Mouse (Mus musculus): ENCODE measurements at regions not wholly inside any gene's neighbourhood (a gene's known extent, or its start where the extent isn't known, plus 50 kb on each side); places are given as distances from the start of the nearest gene placed in this dataset.

DNA sequence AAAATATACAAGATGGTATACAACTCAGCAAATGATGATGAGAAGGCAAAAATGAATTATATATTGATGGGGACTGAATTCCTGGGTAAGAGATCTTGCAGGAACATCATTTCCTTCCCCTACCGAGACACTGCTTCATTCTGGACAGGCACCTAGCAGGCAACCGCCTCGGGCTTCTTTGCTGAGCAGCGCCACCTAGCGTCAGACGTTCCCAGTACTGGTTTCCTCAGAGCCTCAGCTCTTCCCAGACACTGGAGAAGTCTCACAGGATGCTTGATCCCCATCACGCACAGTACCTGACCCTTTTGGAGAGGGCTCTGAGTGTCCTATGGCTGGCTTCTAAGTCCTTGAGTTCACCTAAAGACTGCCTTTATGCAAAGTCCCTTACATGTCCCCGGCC, 80.8 kb upstream of the Arrdc4 start:
- 17% methylated on average over 8 of the region's 8 CpGs for whole genome bisulfite sequencing
- no peak; the same call in 1 of the 2 replicates for ATAC-seq (ENCODE audit: insufficient read depth, low FRiP score, low read depth)
- no peaks in the 10 kb centered on the region for H3K36me3 ChIP-seq
- no peak overlapping the region for H3K4me3 ChIP-seq (replicated peaks)
- H3K9ac ChIP-seq: no peak overlapping the region
- H3K9me3 ChIP-seq: no peaks in the 10 kb centered on the region
- no peak overlapping the region for H3K4me2 ChIP-seq
- no peaks in the 10 kb centered on the region for H3K4me1 ChIP-seq
- no peak overlapping the region for H3K27ac ChIP-seq
- H3K27me3 ChIP-seq (replicated peaks): no peaks in the 10 kb centered on the region

DNA sequence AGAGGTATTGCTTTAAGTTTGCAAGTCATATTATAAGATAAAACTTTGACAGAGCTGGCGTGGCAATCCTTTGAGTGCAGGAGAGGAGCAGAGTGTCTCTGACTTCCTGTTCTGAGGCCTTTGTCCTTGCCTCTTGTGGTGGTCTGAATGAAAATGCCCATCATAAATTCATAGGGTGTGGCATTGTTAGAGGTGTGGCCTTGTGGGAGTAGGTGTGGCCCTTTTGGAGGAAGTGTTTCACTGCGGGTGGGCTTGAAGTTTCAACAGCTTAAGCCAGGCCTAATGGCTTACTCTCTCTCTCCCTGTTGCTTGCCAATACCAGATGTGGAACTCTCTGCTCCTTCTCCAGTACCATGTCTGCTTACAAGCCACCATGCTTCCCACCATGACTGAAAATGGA, 75.4 kb upstream of the Arrdc4 start:
- Histone ChIP-seq H3K9ac (no peak overlapping the region), H3K4me1 (no peaks in the 10 kb centered on the region), H3K27me3 (replicated peaks) (no peaks in the 10 kb centered on the region), H3K27ac (no peak overlapping the region), H3K4me3 (replicated peaks) (no peak overlapping the region), H3K9me3 (no peaks in the 10 kb centered on the region), H3K36me3 (no peaks in the 10 kb centered on the region), H3K4me2 (no peak overlapping the region)
- no peak for ATAC-seq (ENCODE audit: insufficient read depth, low FRiP score, low read depth)
- 72% methylated on average over 2 of the region's 2 CpGs for WGBS

DNA sequence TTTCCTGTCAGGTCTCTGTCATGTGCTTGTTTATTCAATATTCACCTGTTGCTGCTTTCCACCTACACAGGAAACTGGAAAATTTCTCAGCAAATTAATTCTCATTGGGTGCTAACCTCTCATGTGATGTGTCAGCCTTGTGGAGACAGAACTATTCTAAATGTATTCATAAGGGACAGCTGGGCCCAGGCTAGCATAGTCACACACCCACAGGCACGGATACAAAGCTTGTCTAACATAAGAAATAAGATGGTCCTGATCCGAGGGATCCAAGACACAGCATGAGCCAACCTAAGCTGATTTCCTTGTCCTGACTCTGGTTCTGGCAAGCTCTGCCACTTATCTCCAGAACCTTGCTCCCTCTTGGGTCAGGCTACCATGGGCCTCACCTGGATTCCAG, 74.6 kb upstream of the Arrdc4 start:
- ATAC-seq (ENCODE audit: insufficient read depth, low FRiP score, low read depth): no peak
- H3K27ac ChIP-seq: no peak overlapping the region
- H3K27me3 ChIP-seq (replicated peaks): no peaks in the 10 kb centered on the region
- no peak overlapping the region for H3K4me2 ChIP-seq
- H3K9me3 ChIP-seq: no peaks in the 10 kb centered on the region
- no peak overlapping the region for H3K4me3 ChIP-seq (replicated peaks)
- H3K36me3 ChIP-seq: no peaks in the 10 kb centered on the region
- no peak overlapping the region for H3K9ac ChIP-seq
- H3K4me1 ChIP-seq: no peaks in the 10 kb centered on the region
- WGBS: 76% methylated on average over 2 of the region's 2 CpGs

DNA sequence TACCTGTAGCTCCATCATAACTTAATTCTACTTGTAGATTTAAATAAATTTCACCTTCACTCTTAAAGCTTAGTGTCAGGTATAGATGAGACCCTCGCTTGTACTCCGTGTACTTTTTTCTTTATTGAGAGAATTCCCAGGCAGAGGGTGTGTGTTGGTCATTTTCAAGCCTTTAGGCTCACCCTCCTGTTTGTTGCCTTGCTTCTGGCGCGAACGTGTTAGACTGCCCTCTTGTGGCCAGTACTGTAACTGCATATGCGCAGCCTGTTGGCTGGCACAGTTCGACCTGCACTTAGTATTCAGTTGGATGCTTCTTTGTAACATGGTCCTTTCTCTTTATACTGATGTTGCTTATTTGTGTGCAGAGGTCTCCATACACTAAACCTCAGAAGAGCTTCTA, 74.1 kb upstream of the Arrdc4 start:
- Histone ChIP-seq H3K4me1 (no peaks in the 10 kb centered on the region), H3K9ac (no peak overlapping the region), H3K27ac (no peak overlapping the region), H3K27me3 (replicated peaks) (no peaks in the 10 kb centered on the region), H3K36me3 (no peaks in the 10 kb centered on the region), H3K4me2 (no peak overlapping the region), H3K9me3 (no peaks in the 10 kb centered on the region), H3K4me3 (replicated peaks) (no peak overlapping the region)
- whole genome bisulfite sequencing: 2% methylated on average over 7 of the region's 7 CpGs
- peak; percentile 65 for ATAC-seq (ENCODE audit: insufficient read depth, low FRiP score, low read depth)

DNA sequence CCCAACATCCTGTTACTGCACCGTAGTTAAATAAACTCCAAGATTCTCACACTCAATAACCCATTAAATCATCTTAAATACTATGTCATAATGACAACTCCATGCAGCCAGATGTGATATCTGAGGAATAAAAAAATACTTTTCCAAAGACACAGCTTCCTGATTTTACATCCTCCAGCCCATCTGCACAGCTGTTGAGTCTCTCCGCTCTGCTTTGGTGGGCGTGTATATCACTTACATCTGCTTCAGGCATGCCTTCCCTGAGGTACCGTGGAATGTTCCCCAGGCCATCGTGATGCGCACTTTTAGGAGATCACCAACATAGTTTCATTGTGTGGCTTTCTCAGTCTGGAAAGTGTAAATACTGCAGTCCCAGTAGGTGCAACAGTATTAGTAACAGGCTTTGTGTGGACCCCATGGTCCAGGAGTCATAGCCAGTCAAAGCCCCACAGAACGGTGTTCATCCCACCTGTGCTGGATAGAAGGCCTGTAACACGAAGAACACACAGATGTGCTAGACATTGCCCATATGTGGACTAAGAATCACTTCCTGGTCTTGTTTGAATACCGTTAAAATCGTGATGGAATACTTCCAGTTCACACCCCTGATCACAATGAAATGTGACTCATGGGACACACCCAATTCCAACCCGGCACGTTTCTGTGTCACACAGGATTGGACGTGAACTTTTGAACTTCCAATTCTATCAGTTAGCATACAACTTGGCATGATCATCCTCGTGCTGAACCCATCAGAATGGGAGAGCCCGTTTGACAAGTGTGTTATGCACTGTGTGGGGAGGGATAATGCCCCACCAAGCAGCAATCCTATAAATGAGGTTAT, 66.0 kb upstream of the Arrdc4 start:
- no peak overlapping the region for H3K27ac ChIP-seq
- H3K4me2 ChIP-seq: no peak overlapping the region
- no peaks in the 10 kb centered on the region for H3K9me3 ChIP-seq
- H3K4me3 ChIP-seq (replicated peaks): no peak overlapping the region
- no peaks in the 10 kb centered on the region for H3K36me3 ChIP-seq
- WGBS: 63% methylated on average over 15 of the region's 15 CpGs
- no peaks in the 10 kb centered on the region for H3K4me1 ChIP-seq
- H3K9ac ChIP-seq: no peak overlapping the region
- no peaks in the 10 kb centered on the region for H3K27me3 ChIP-seq (replicated peaks)
- ATAC-seq (ENCODE audit: insufficient read depth, low FRiP score, low read depth): no peak

DNA sequence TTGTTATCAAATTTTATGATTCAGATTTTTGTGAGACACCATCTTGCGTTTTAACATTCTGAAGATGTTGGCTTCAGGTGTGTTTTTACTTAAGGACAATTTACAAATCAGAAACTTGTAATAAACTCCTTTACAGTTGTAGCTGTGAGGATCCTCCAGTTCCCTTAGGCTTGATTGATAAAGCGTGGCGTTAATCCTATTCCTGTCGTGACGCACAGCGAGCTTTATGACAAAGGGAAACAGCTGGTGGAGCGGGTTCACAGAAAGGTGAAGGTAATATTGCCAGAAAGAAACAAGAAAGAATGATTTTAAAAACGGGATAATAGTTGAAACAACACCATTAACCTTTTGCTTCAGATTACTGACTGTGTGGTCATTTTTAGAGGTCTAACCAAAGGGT, 60.7 kb upstream of the Arrdc4 start:
- ATAC-seq (ENCODE audit: insufficient read depth, low FRiP score, low read depth): no peak
- H3K36me3 ChIP-seq: no peaks in the 10 kb centered on the region
- no peak overlapping the region for H3K27ac ChIP-seq
- 35% methylated on average over 8 of the region's 8 CpGs for WGBS
- H3K27me3 ChIP-seq (replicated peaks): no peaks in the 10 kb centered on the region
- no peaks in the 10 kb centered on the region for H3K9me3 ChIP-seq
- no peak overlapping the region for H3K4me2 ChIP-seq
- H3K4me1 ChIP-seq: no peaks in the 10 kb centered on the region
- H3K4me3 ChIP-seq (replicated peaks): no peak overlapping the region
- H3K9ac ChIP-seq: no peak overlapping the region

Data from stomach, embryonic 15.5 days (tissue).